Mouse (Mus musculus) stomach, embryonic 15.5 days (tissue): Measurements from ENCODE around the gene Cobll1. TPM values are rescaled to one million over a fixed set of nuclear protein-coding genes. Genes with fewer than 3 reads are reported as not detected.
A peak's percentile ranks its signal among the peaks of the same experiment; 100 is the strongest.

Experiments
- ATAC-seq: fragments of 200-750 bp; cut with Nextera tagmentation; 2 replicates; pipeline ENCODE4 v1.8.0; 2017; ENCODE audit warnings: low read depth, moderate number of reproducible peaks, moderate TSS enrichment; ENCODE audit not compliant: insufficient read depth, low FRiP score
- H3K27ac ChIP-seq: fragments of 300-500 bp; sonication (generic); 2 replicates; pipeline ENCODE4 v1.5.1; 2015; ENCODE audit warnings: mild to moderate bottlenecking, inconsistent platforms
- H3K27me3 ChIP-seq: fragments of 300-500 bp; sonication (generic); replicated peaks from 2 replicates; pipeline ENCODE4 v1.6.1; 2015; ENCODE audit warnings: inconsistent platforms
- H3K36me3 ChIP-seq: fragments of 300-500 bp; sonication (generic); 2 replicates; pipeline ENCODE4 v1.6.1; 2015; ENCODE audit warnings: inconsistent platforms
- H3K4me1 ChIP-seq: fragments of 300-500 bp; sonication (generic); 2 replicates; pipeline ENCODE4 v1.6.1; 2015; ENCODE audit warnings: inconsistent platforms
- H3K4me2 ChIP-seq: fragments of 300-500 bp; sonication (generic); 2 replicates; pipeline ENCODE4 v1.6.1; 2015; ENCODE audit warnings: mild to moderate bottlenecking, inconsistent platforms
- H3K4me3 ChIP-seq: fragments of 300-500 bp; sonication (generic); replicated peaks from 2 replicates; pipeline ENCODE4 v1.5.1; 2015; ENCODE audit warnings: inconsistent platforms
- H3K9ac ChIP-seq: fragments of 300-500 bp; sonication (generic); 2 replicates; pipeline ENCODE4 v1.6.1; 2015; ENCODE audit warnings: inconsistent platforms
- H3K9me3 ChIP-seq: fragments of 300-500 bp; sonication (generic); 2 replicates; pipeline ENCODE4 v1.6.1; 2016; ENCODE audit warnings: inconsistent platforms
- WGBS: fragments of 180-500 bp; shearing (Covaris S2); methylation state at CpG from one replicate; pipeline ENCODE4 v1.1.7; 2015; 5-methylcytosine and 5-hydroxymethylcytosine counted together
- polyA plus RNA-seq: library from polyadenylated mRNA; unstranded; fragments of >200 nt; fragmentation: Nextera tagmentation; extraction: Ambion mirVana; gene quantifications from 2 replicates; pipeline ENCODE4 v1.2.1, GENCODE M21; 2015

Cobll1 gene
- polyA plus RNA-seq, 1 experiment from 2014 or later, result 14.3 TPM

- Histone ChIP-seq H3K4me2 (no peak overlapping the region), H3K4me1 (no peaks in the 10 kb centered on the region), H3K27ac (no peak overlapping the region), H3K27me3 (no peaks in the 10 kb centered on the region), H3K9me3 (no peaks in the 10 kb centered on the region), H3K4me3 (no peak overlapping the region), H3K9ac (no peak overlapping the region), H3K36me3 (no peaks in the 10 kb centered on the region)
- WGBS, result 81% methylated on average over 5 of the region's 5 CpGs
- ATAC-seq, result no peak
Measured at GRCm38 (mm10) chr2:65170256-65170655, 68.9 kb downstream of the Cobll1 start.

GRCm38 (mm10) chr2:65163990-65164389 lies 75.2 kb downstream of the Cobll1 start:
- H3K4me3 ChIP-seq, result no peak overlapping the region
- H3K27ac ChIP-seq, result no peak overlapping the region
- no peaks in the 10 kb centered on the region for H3K9me3 ChIP-seq
- no peak overlapping the region for H3K9ac ChIP-seq
- H3K4me1 ChIP-seq, result no peaks in the 10 kb centered on the region
- H3K4me2 ChIP-seq, result no peak overlapping the region
- H3K36me3 ChIP-seq, result no peaks in the 10 kb centered on the region
- ATAC-seq, result no peak; the same call in 1 of the 2 replicates
- 53% methylated on average over 4 of the region's 4 CpGs for WGBS
- no peaks in the 10 kb centered on the region for H3K27me3 ChIP-seq

GRCm38 (mm10) chr2:65162625-65163024 lies 76.6 kb downstream of the Cobll1 start:
- H3K4me1 ChIP-seq, result no peaks in the 10 kb centered on the region
- H3K9ac ChIP-seq, result no peak overlapping the region
- ATAC-seq, result no peak
- H3K4me3 ChIP-seq, result no peak overlapping the region
- H3K4me2 ChIP-seq, result no peak overlapping the region
- WGBS, result 86% methylated on average over 5 of the region's 5 CpGs
- H3K27me3 ChIP-seq, result no peaks in the 10 kb centered on the region
- no peaks in the 10 kb centered on the region for H3K9me3 ChIP-seq
- H3K27ac ChIP-seq, result no peak overlapping the region
- H3K36me3 ChIP-seq, result no peaks in the 10 kb centered on the region

- no peak for ATAC-seq
- Histone ChIP-seq H3K27ac (no peak overlapping the region), H3K9ac (no peak overlapping the region), H3K4me3 (no peak overlapping the region), H3K36me3 (no peaks in the 10 kb centered on the region), H3K27me3 (no peaks in the 10 kb centered on the region), H3K9me3 (no peaks in the 10 kb centered on the region), H3K4me1 (no peaks in the 10 kb centered on the region), H3K4me2 (no peak overlapping the region)
- WGBS, result 80% methylated on average over 2 of the region's 2 CpGs
Measured at GRCm38 (mm10) chr2:65161715-65162114, 77.5 kb downstream of the Cobll1 start.

GRCm38 (mm10) chr2:65157981-65158651 lies 81.1 kb downstream of the Cobll1 start:
- no peak overlapping the region for H3K27ac ChIP-seq
- H3K9me3 ChIP-seq, result no peaks in the 10 kb centered on the region
- no peak for ATAC-seq
- no peaks in the 10 kb centered on the region for H3K27me3 ChIP-seq
- no peaks in the 10 kb centered on the region for H3K4me1 ChIP-seq
- no peak overlapping the region for H3K9ac ChIP-seq
- H3K4me3 ChIP-seq, result no peak overlapping the region
- WGBS, result 79% methylated on average over 5 of the region's 5 CpGs
- no peaks in the 10 kb centered on the region for H3K36me3 ChIP-seq
- H3K4me2 ChIP-seq, result no peak overlapping the region

- no peaks in the 10 kb centered on the region for H3K4me1 ChIP-seq
- no peak overlapping the region for H3K9ac ChIP-seq
- H3K36me3 ChIP-seq, result no peaks in the 10 kb centered on the region
- H3K9me3 ChIP-seq, result no peaks in the 10 kb centered on the region
- no peak overlapping the region for H3K4me3 ChIP-seq
- no peak for ATAC-seq
- WGBS, result 84% methylated on average over 2 of the region's 2 CpGs
- H3K27ac ChIP-seq, result no peak overlapping the region
- H3K27me3 ChIP-seq, result no peaks in the 10 kb centered on the region
- no peak overlapping the region for H3K4me2 ChIP-seq
Measured at GRCm38 (mm10) chr2:65157325-65157724, 81.9 kb downstream of the Cobll1 start.

GRCm38 (mm10) chr2:65148928-65149327 lies 90.3 kb downstream of the Cobll1 start:
- Histone ChIP-seq H3K27me3 (no peaks in the 10 kb centered on the region), H3K9ac (no peak overlapping the region), H3K4me1 (no peaks in the 10 kb centered on the region), H3K4me3 (no peak overlapping the region), H3K9me3 (no peaks in the 10 kb centered on the region), H3K27ac (no peak overlapping the region), H3K36me3 (no peaks in the 10 kb centered on the region), H3K4me2 (no peak overlapping the region)
- ATAC-seq, result no peak
- WGBS, result 91% methylated on average over 6 of the region's 6 CpGs

- no peaks in the 10 kb centered on the region for H3K27me3 ChIP-seq
- H3K36me3 ChIP-seq, result no peaks in the 10 kb centered on the region
- no peak for ATAC-seq
- H3K9me3 ChIP-seq, result no peaks in the 10 kb centered on the region
- H3K9ac ChIP-seq, result no peak overlapping the region
- H3K4me3 ChIP-seq, result no peak overlapping the region
- no peak overlapping the region for H3K27ac ChIP-seq
- H3K4me2 ChIP-seq, result no peak overlapping the region
- 45% methylated on average over 1 of the region's 1 CpGs for WGBS
- H3K4me1 ChIP-seq, result no peaks in the 10 kb centered on the region
Measured at GRCm38 (mm10) chr2:65147431-65147830, 91.8 kb downstream of the Cobll1 start.

GRCm38 (mm10) chr2:65145421-65146117 lies 93.6 kb downstream of the Cobll1 start:
- Histone ChIP-seq H3K9me3 (no peaks in the 10 kb centered on the region), H3K27ac (no peak overlapping the region), H3K36me3 (no peaks in the 10 kb centered on the region), H3K9ac (no peak overlapping the region), H3K4me3 (no peak overlapping the region), H3K4me2 (no peak overlapping the region), H3K27me3 (no peaks in the 10 kb centered on the region), H3K4me1 (no peaks in the 10 kb centered on the region)
- WGBS, result 51% methylated on average over 6 of the region's 6 CpGs
- ATAC-seq, result peak; percentile 80; the same call in 1 of the 2 replicates

- no peaks in the 10 kb centered on the region for H3K36me3 ChIP-seq
- no peaks in the 10 kb centered on the region; the same call in 1 of the 2 replicates for H3K4me1 ChIP-seq
- H3K9me3 ChIP-seq, result no peaks in the 10 kb centered on the region
- no peak overlapping the region for H3K9ac ChIP-seq
- ATAC-seq, result no peak
- no peak overlapping the region for H3K27ac ChIP-seq
- no peak overlapping the region for H3K4me3 ChIP-seq
- H3K4me2 ChIP-seq, result no peak overlapping the region
- no peaks in the 10 kb centered on the region for H3K27me3 ChIP-seq
- WGBS, result 59% methylated on average over 4 of the region's 4 CpGs
Measured at GRCm38 (mm10) chr2:65141093-65141661, 98.0 kb downstream of the Cobll1 start.

- WGBS, result 69% methylated on average over 6 of the region's 6 CpGs
- ATAC-seq, result 0 out of 2 replicates have a peak, but pooled peaks have one; percentile 22
Measured at GRCm38 (mm10) chr2:65140330-65140922, 98.8 kb downstream of the Cobll1 start.

More at GRCm38 (mm10) chr2:65140330-65140922, 98.8 kb downstream of the Cobll1 start:
- Histone ChIP-seq H3K36me3 (no peaks in the 10 kb centered on the region), H3K27me3 (no peaks in the 10 kb centered on the region), H3K4me3 (no peak overlapping the region), H3K4me2 (no peak overlapping the region), H3K4me1 (no peaks in the 10 kb centered on the region; the same call in 1 of the 2 replicates), H3K27ac (no peak overlapping the region), H3K9me3 (no peaks in the 10 kb centered on the region), H3K9ac (no peak overlapping the region)
